Mouse (Mus musculus): Measurements from ENCODE around the gene Mtpn. TPM values are rescaled to one million over a fixed set of nuclear protein-coding genes. Genes with fewer than 3 reads are reported as not detected.
A peak's percentile ranks its signal among the peaks of the same experiment; 100 is the strongest.

Gene Mtpn
- polyA plus RNA-seq, 1 experiment from 2014 or later = 61.6 TPM

GRCm38 (mm10) chr6:35540377-35540776 lies 689 bp upstream of the Mtpn start:
- H3K4me1 ChIP-seq (replicated peaks; ENCODE audit: control insufficient read depth, insufficient read depth, low read length) = no peaks in the 10 kb centered on the region
- H3K4me2 ChIP-seq (replicated peaks; ENCODE audit: low read depth) = no peak overlapping the region
- no peak overlapping the region for H3K9ac ChIP-seq (ENCODE audit: low read depth, low read length)
- no peak for TF ChIP-seq CTCF (IDR thresholded peaks at IDR 0.05; ENCODE audit: low read depth)
- H3K4me3 ChIP-seq (ENCODE audit: low read depth, low read length) = no peak overlapping the region
- ATAC-seq = no peak
- H3K27me3 ChIP-seq (replicated peaks; ENCODE audit: control insufficient read depth, insufficient read depth, low read length) = no peaks in the 10 kb centered on the region
- no peaks in the 10 kb centered on the region; the same call in 1 of the 2 replicates for H3K36me3 ChIP-seq (ENCODE audit: control insufficient read depth, insufficient read depth)
- no peak overlapping the region for H3K27ac ChIP-seq (ENCODE audit: low read depth, low read length)
- no peaks in the 10 kb centered on the region for H3K9me3 ChIP-seq (ENCODE audit: control insufficient read depth)
- 91% methylated on average over 9 of the region's 9 CpGs for WGBS

GRCm38 (mm10) chr6:35538757-35539303 lies 858 bp downstream of the Mtpn start:
- no peak for TF ChIP-seq CTCF (IDR thresholded peaks at IDR 0.05; ENCODE audit: low read depth)
- Histone ChIP-seq H3K27me3 (replicated peaks; ENCODE audit: control insufficient read depth, insufficient read depth, low read length) (no peaks in the 10 kb centered on the region), H3K27ac (ENCODE audit: low read depth, low read length) (peak overlapping the region; percentile 76), H3K9me3 (ENCODE audit: control insufficient read depth) (no peaks in the 10 kb centered on the region), H3K36me3 (ENCODE audit: control insufficient read depth, insufficient read depth) (no peaks in the 10 kb centered on the region; the same call in 1 of the 2 replicates), H3K4me1 (replicated peaks; ENCODE audit: control insufficient read depth, insufficient read depth, low read length) (no peaks in the 10 kb centered on the region), H3K9ac (ENCODE audit: low read depth, low read length) (peak overlapping the region; percentile 95), H3K4me3 (ENCODE audit: low read depth, low read length) (peak overlapping the region; percentile 99), H3K4me2 (replicated peaks; ENCODE audit: low read depth) (peak overlapping the region; percentile 75)
- 3% methylated on average over 21 of the region's 21 CpGs for WGBS
- ATAC-seq = no peak

GRCm38 (mm10) chr6:35536021-35536420 lies 3.7 kb downstream of the Mtpn start:
- Histone ChIP-seq H3K9ac (ENCODE audit: low read depth, low read length) (no peak overlapping the region), H3K4me1 (replicated peaks; ENCODE audit: control insufficient read depth, insufficient read depth, low read length) (no peaks in the 10 kb centered on the region), H3K27me3 (replicated peaks; ENCODE audit: control insufficient read depth, insufficient read depth, low read length) (no peaks in the 10 kb centered on the region), H3K4me2 (replicated peaks; ENCODE audit: low read depth) (no peak overlapping the region), H3K36me3 (ENCODE audit: control insufficient read depth, insufficient read depth) (no peaks in the 10 kb centered on the region; the same call in 1 of the 2 replicates), H3K4me3 (ENCODE audit: low read depth, low read length) (no peak overlapping the region), H3K9me3 (ENCODE audit: control insufficient read depth) (no peaks in the 10 kb centered on the region), H3K27ac (ENCODE audit: low read depth, low read length) (no peak overlapping the region)
- TF ChIP-seq CTCF (IDR thresholded peaks at IDR 0.05; ENCODE audit: low read depth) = no peak
- no peak for ATAC-seq
- WGBS = 83% methylated on average over 7 of the region's 7 CpGs

GRCm38 (mm10) chr6:35513362-35513761 lies 26.3 kb downstream of the Mtpn start:
- no peak for ATAC-seq
- peaks cover 10% of the 10 kb centered on the region for H3K36me3 ChIP-seq (ENCODE audit: control insufficient read depth, insufficient read depth)
- H3K27me3 ChIP-seq (replicated peaks; ENCODE audit: control insufficient read depth, insufficient read depth, low read length) = no peaks in the 10 kb centered on the region
- no peaks in the 10 kb centered on the region for H3K9me3 ChIP-seq (ENCODE audit: control insufficient read depth)
- no peak overlapping the region for H3K4me2 ChIP-seq (replicated peaks; ENCODE audit: low read depth)
- no peak for TF ChIP-seq CTCF (IDR thresholded peaks at IDR 0.05; ENCODE audit: low read depth)
- H3K4me1 ChIP-seq (replicated peaks; ENCODE audit: control insufficient read depth, insufficient read depth, low read length) = no peaks in the 10 kb centered on the region
- H3K27ac ChIP-seq (ENCODE audit: low read depth, low read length) = no peak overlapping the region
- H3K4me3 ChIP-seq (ENCODE audit: low read depth, low read length) = no peak overlapping the region
- H3K9ac ChIP-seq (ENCODE audit: low read depth, low read length) = no peak overlapping the region

GRCm38 (mm10) chr6:35504781-35505180 lies 34.9 kb downstream of the Mtpn start:
- no peak for ATAC-seq
- TF ChIP-seq CTCF (IDR thresholded peaks at IDR 0.05; ENCODE audit: low read depth) = no peak

GRCm38 (mm10) chr6:35502904-35503303 lies 36.8 kb downstream of the Mtpn start:
- no peak overlapping the region for H3K27ac ChIP-seq (ENCODE audit: low read depth, low read length)
- ATAC-seq = no peak
- H3K4me1 ChIP-seq (replicated peaks; ENCODE audit: control insufficient read depth, insufficient read depth, low read length) = no peaks in the 10 kb centered on the region
- H3K9me3 ChIP-seq (ENCODE audit: control insufficient read depth) = no peaks in the 10 kb centered on the region
- no peak for TF ChIP-seq CTCF (IDR thresholded peaks at IDR 0.05; ENCODE audit: low read depth)
- H3K27me3 ChIP-seq (replicated peaks; ENCODE audit: control insufficient read depth, insufficient read depth, low read length) = no peaks in the 10 kb centered on the region
- no peaks in the 10 kb centered on the region; the same call in 1 of the 2 replicates for H3K36me3 ChIP-seq (ENCODE audit: control insufficient read depth, insufficient read depth)
- 78% methylated on average over 2 of the region's 2 CpGs for WGBS
- H3K9ac ChIP-seq (ENCODE audit: low read depth, low read length) = no peak overlapping the region
- no peak overlapping the region for H3K4me2 ChIP-seq (replicated peaks; ENCODE audit: low read depth)
- no peak overlapping the region for H3K4me3 ChIP-seq (ENCODE audit: low read depth, low read length)

More at GRCm38 (mm10) chr6:35504781-35505180, 34.9 kb downstream of the Mtpn start:
- H3K36me3 ChIP-seq (ENCODE audit: control insufficient read depth, insufficient read depth) = peaks cover 3% of the 10 kb centered on the region; the same call in 1 of the 2 replicates
- no peaks in the 10 kb centered on the region for H3K27me3 ChIP-seq (replicated peaks; ENCODE audit: control insufficient read depth, insufficient read depth, low read length)
- no peak overlapping the region for H3K27ac ChIP-seq (ENCODE audit: low read depth, low read length)
- H3K9ac ChIP-seq (ENCODE audit: low read depth, low read length) = no peak overlapping the region
- no peak overlapping the region for H3K4me2 ChIP-seq (replicated peaks; ENCODE audit: low read depth)
- 87% methylated on average over 2 of the region's 2 CpGs for WGBS
- no peaks in the 10 kb centered on the region for H3K4me1 ChIP-seq (replicated peaks; ENCODE audit: control insufficient read depth, insufficient read depth, low read length)
- H3K4me3 ChIP-seq (ENCODE audit: low read depth, low read length) = no peak overlapping the region
- H3K9me3 ChIP-seq (ENCODE audit: control insufficient read depth) = no peaks in the 10 kb centered on the region

All from intestine, postnatal 0 days (tissue).